Mouse (Mus musculus): Measurements from ENCODE around the gene Abraxas1. TPM values are rescaled to one million over a fixed set of nuclear protein-coding genes. Genes with fewer than 3 reads are reported as not detected.

The Abraxas1 gene
- 21.6 and 23.4 TPM in 2 replicates for polyA plus RNA-seq (2016; fragmentation: Nextera tagmentation; extraction: Ambion mirVana)

GRCm38 (mm10) chr5:100820483-100821184, at the start of gene Abraxas1:
Gene Abraxas1 (minus strand): TSS chr5:100820965.
- H3K27me3 ChIP-seq = no peaks in the 10 kb centered on the region
- 0 out of 2 replicates have a peak, but pooled peaks cover 3% of the 10 kb centered on the region for H3K4me1 ChIP-seq
- peak within 1 kb of the TSS; percentile 89 for H3K9ac ChIP-seq
- ATAC-seq (ENCODE audit: low FRiP score) = peak; percentile 94
- peak within 1 kb of the TSS; percentile 86 for H3K4me2 ChIP-seq (replicated peaks)
- no peaks in the 10 kb centered on the region for H3K9me3 ChIP-seq (replicated peaks)
- peak within 1 kb of the TSS; percentile 85 for H3K27ac ChIP-seq
- under 1% methylated on average over 62 of the region's 63 CpGs for WGBS
- peaks cover 11% of the 10 kb centered on the region; the same call in 1 of the 2 replicates for H3K36me3 ChIP-seq
- peak within 1 kb of the TSS; percentile 81 for H3K4me3 ChIP-seq

GRCm38 (mm10) chr5:100869197-100869895, 48.6 kb upstream of the Abraxas1 start:
- ATAC-seq (ENCODE audit: low FRiP score) = no peak
- 76% methylated on average over 4 of the region's 4 CpGs for WGBS
- no peaks in the 10 kb centered on the region for H3K4me1 ChIP-seq

GRCm38 (mm10) chr5:100866183-100866582, 45.4 kb upstream of the Abraxas1 start:
- no peaks in the 10 kb centered on the region for H3K27me3 ChIP-seq
- no peak overlapping the region for H3K27ac ChIP-seq
- no peaks in the 10 kb centered on the region for H3K9me3 ChIP-seq (replicated peaks)
- H3K4me3 ChIP-seq = no peak overlapping the region
- no peak overlapping the region for H3K4me2 ChIP-seq (replicated peaks)
- ATAC-seq (ENCODE audit: low FRiP score) = no peak
- no peaks in the 10 kb centered on the region for H3K36me3 ChIP-seq
- no peaks in the 10 kb centered on the region for H3K4me1 ChIP-seq
- WGBS = 76% methylated on average over 2 of the region's 2 CpGs
- H3K9ac ChIP-seq = no peak overlapping the region

More at GRCm38 (mm10) chr5:100869197-100869895, 48.6 kb upstream of the Abraxas1 start:
- Histone ChIP-seq H3K4me3 (no peak overlapping the region), H3K36me3 (no peaks in the 10 kb centered on the region), H3K9me3 (replicated peaks) (no peaks in the 10 kb centered on the region), H3K9ac (no peak overlapping the region), H3K27me3 (no peaks in the 10 kb centered on the region), H3K27ac (no peak overlapping the region), H3K4me2 (replicated peaks) (no peak overlapping the region)

DNA sequence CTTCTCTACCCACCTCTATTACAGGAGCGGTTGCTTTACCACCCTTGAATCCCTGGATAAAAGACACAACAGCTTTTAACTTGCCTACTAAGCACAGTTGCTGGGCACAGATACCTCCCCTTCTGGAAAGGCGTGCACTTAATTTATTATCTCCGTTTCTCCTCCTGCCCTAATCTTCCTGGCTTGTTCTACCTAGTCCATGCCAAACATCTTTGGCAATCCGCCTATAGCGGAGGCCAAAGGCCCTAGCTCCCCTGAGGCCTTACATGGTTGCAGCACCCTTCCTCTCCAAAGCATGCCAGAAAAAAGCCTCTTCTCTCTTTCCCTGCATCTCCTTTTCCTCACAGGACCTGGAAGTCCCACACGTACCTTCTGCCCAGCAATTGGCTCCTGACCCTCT, 43.7 kb upstream of the Abraxas1 start:
- H3K27ac ChIP-seq = no peak overlapping the region
- H3K4me1 ChIP-seq = no peaks in the 10 kb centered on the region
- H3K4me3 ChIP-seq = no peak overlapping the region
- H3K9ac ChIP-seq = no peak overlapping the region
- ATAC-seq (ENCODE audit: low FRiP score) = no peak
- no peaks in the 10 kb centered on the region for H3K27me3 ChIP-seq
- no peak overlapping the region for H3K4me2 ChIP-seq (replicated peaks)
- whole genome bisulfite sequencing = 86% methylated on average over 6 of the region's 6 CpGs
- H3K9me3 ChIP-seq (replicated peaks) = no peaks in the 10 kb centered on the region
- H3K36me3 ChIP-seq = no peaks in the 10 kb centered on the region

DNA sequence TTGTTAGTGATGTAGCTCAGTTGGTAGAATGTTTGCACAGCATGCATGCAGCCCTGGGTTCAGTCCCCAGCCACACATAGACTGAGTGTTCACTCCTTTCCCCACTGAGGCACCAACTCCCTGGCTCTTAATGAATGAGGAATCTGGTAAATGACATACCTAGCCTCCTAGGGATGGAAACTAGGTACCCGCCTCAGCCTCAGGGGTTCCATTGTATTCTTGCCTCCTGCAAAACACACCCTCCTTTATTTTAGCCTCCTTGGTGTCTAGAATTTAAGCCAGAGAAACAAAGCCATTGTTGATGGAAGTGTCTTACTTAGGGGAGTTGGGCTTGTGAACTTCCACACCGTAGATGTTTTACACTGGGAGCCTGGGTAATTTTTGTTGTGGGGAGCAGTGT, 42.3 kb upstream of the Abraxas1 start:
- Histone ChIP-seq H3K4me2 (replicated peaks) (no peak overlapping the region), H3K27me3 (no peaks in the 10 kb centered on the region), H3K4me1 (no peaks in the 10 kb centered on the region), H3K27ac (no peak overlapping the region), H3K9ac (no peak overlapping the region), H3K36me3 (no peaks in the 10 kb centered on the region), H3K4me3 (no peak overlapping the region), H3K9me3 (replicated peaks) (no peaks in the 10 kb centered on the region)
- WGBS = 57% methylated on average over 2 of the region's 2 CpGs
- ATAC-seq (ENCODE audit: low FRiP score) = no peak

- Histone ChIP-seq H3K36me3 (no peaks in the 10 kb centered on the region), H3K9ac (no peak overlapping the region), H3K4me3 (no peak overlapping the region), H3K27ac (no peak overlapping the region), H3K4me2 (replicated peaks) (no peak overlapping the region), H3K27me3 (no peaks in the 10 kb centered on the region), H3K9me3 (replicated peaks) (no peaks in the 10 kb centered on the region), H3K4me1 (no peaks in the 10 kb centered on the region)
- 83% methylated on average over 7 of the region's 7 CpGs for WGBS
- no peak for ATAC-seq (ENCODE audit: low FRiP score)
Measured at GRCm38 (mm10) chr5:100861811-100862210, 41.0 kb upstream of the Abraxas1 start.

GRCm38 (mm10) chr5:100861140-100861539, 40.4 kb upstream of the Abraxas1 start:
- Histone ChIP-seq H3K9ac (no peak overlapping the region), H3K4me2 (replicated peaks) (no peak overlapping the region), H3K27me3 (no peaks in the 10 kb centered on the region), H3K9me3 (replicated peaks) (no peaks in the 10 kb centered on the region), H3K4me1 (no peaks in the 10 kb centered on the region), H3K27ac (no peak overlapping the region), H3K4me3 (no peak overlapping the region), H3K36me3 (no peaks in the 10 kb centered on the region)
- WGBS = 76% methylated on average over 4 of the region's 4 CpGs
- no peak for ATAC-seq (ENCODE audit: low FRiP score)

DNA sequence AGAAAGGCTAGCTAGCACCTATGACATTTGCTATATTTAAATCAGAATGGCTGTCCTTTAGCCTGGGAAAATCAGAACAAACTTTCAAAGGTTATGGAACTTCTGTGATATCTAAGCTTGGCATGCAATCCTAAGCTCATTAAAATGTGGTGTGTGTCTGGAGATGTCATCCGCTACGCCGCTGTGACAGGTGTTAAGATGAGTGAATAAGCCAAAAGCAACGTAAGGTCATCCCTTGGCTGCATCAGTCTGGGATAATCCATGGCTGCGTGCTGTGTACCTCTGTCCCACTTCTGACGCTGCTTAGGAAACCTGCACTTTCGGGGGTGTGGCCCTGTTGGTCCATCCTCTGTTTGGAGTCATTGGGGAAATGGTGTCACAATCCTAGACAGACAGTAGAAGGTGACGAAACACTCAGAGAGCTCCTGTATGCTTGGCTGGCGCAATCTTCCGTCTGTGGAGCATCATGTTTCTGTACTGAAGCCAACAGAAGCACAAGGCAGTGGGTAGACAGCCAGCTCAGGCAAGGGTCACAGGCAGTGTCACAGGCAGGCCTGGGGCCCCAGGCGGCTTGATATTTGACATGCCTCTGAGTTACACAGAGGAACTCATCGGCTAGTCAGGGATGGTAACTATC, 39.8 kb upstream of the Abraxas1 start:
- Histone ChIP-seq H3K9ac (no peak overlapping the region), H3K4me2 (replicated peaks) (no peak overlapping the region), H3K9me3 (replicated peaks) (no peaks in the 10 kb centered on the region), H3K36me3 (no peaks in the 10 kb centered on the region), H3K4me3 (no peak overlapping the region), H3K27me3 (no peaks in the 10 kb centered on the region), H3K27ac (no peak overlapping the region), H3K4me1 (no peaks in the 10 kb centered on the region)
- 80% methylated on average over 12 of the region's 12 CpGs for WGBS
- ATAC-seq (ENCODE audit: low FRiP score) = no peak

DNA sequence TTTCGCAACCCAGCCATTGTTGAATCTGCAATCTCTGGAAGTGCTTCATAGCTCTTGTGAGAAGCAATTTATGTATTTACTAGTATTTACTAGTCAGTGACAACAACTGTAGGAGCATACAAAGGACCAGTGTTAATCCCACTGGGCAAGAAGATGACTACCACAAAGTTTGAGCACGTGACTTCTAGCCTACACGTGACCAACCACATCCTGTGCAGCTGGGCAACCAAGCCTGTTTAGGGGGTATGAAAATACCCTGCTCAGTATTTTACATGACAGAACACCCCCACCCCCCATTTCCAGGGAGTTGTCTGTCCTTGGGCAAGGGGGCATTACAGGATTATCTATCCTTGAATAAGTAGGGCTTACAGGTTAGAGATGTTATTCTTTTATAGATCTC, 35.8 kb upstream of the Abraxas1 start:
- no peaks in the 10 kb centered on the region for H3K9me3 ChIP-seq (replicated peaks)
- no peaks in the 10 kb centered on the region for H3K36me3 ChIP-seq
- no peak overlapping the region for H3K4me3 ChIP-seq
- no peak overlapping the region for H3K9ac ChIP-seq
- 72% methylated on average over 3 of the region's 3 CpGs for WGBS
- no peaks in the 10 kb centered on the region for H3K27me3 ChIP-seq
- H3K4me2 ChIP-seq (replicated peaks) = no peak overlapping the region
- H3K4me1 ChIP-seq = no peaks in the 10 kb centered on the region
- H3K27ac ChIP-seq = no peak overlapping the region
- no peak for ATAC-seq (ENCODE audit: low FRiP score)

GRCm38 (mm10) chr5:100853963-100854362, 33.2 kb upstream of the Abraxas1 start:
- ATAC-seq (ENCODE audit: low FRiP score) = no peak
- H3K4me3 ChIP-seq = no peak overlapping the region
- no peak overlapping the region for H3K4me2 ChIP-seq (replicated peaks)
- no peaks in the 10 kb centered on the region for H3K36me3 ChIP-seq
- peaks cover under 1% of the 10 kb centered on the region; the same call in 1 of the 2 replicates for H3K27me3 ChIP-seq
- H3K9me3 ChIP-seq (replicated peaks) = no peaks in the 10 kb centered on the region
- H3K9ac ChIP-seq = no peak overlapping the region
- H3K4me1 ChIP-seq = no peaks in the 10 kb centered on the region
- H3K27ac ChIP-seq = no peak overlapping the region
- 91% methylated on average over 4 of the region's 4 CpGs for WGBS

GRCm38 (mm10) chr5:100847143-100847542, 26.4 kb upstream of the Abraxas1 start:
- no peaks in the 10 kb centered on the region for H3K36me3 ChIP-seq
- no peak for ATAC-seq (ENCODE audit: low FRiP score)
- WGBS = 7% methylated on average over 2 of the region's 2 CpGs
- no peak overlapping the region for H3K9ac ChIP-seq
- H3K4me1 ChIP-seq = peaks cover 14% of the 10 kb centered on the region
- H3K9me3 ChIP-seq (replicated peaks) = no peaks in the 10 kb centered on the region
- no peak overlapping the region for H3K27ac ChIP-seq
- peak overlapping the region; percentile 99 for H3K4me2 ChIP-seq (replicated peaks)
- H3K4me3 ChIP-seq = no peak overlapping the region
- H3K27me3 ChIP-seq = peaks cover 51% of the 10 kb centered on the region

DNA sequence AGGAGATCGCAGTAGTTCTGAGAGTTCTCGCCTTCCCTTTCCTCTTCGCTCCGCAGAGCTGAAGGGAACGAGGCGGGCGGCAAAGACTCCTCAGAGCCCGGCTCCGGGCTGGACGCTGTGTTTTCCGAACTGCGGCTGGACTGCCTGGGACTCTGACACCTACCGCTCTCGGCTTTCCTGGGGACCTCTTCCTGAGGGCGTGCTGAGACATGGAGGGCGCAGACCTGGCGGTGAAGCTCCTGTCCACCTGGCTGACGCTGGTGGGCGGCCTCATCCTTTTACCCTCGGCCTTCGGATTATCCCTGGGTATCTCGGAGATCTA, 25.8 kb upstream of the Abraxas1 start:
- Histone ChIP-seq H3K4me1 (peaks cover 14% of the 10 kb centered on the region), H3K36me3 (no peaks in the 10 kb centered on the region), H3K9me3 (replicated peaks) (no peaks in the 10 kb centered on the region), H3K27ac (no peak overlapping the region), H3K4me3 (peak overlapping the region; percentile 55), H3K9ac (peak overlapping the region; percentile 64), H3K4me2 (replicated peaks) (peak overlapping the region; percentile 99), H3K27me3 (peaks cover 51% of the 10 kb centered on the region)
- ATAC-seq (ENCODE audit: low FRiP score) = no peak
- under 1% methylated on average over 22 of the region's 22 CpGs for WGBS
